Mouse (Mus musculus) hindbrain, embryonic 15.5 days (tissue): ENCODE measurements around the gene Dip2b. TPM values are rescaled to one million over a fixed set of nuclear protein-coding genes. Genes with fewer than 3 reads are reported as not detected.

Experiments used
- ATAC-seq: fragments of 200-750 bp; cut with Nextera tagmentation; 2 replicates; pipeline ENCODE4 v1.8.0; 2017; ENCODE audit warnings: low read depth, moderate number of reproducible peaks, moderate TSS enrichment; ENCODE audit not compliant: low FRiP score
- H3K27ac ChIP-seq: fragments of 300-500 bp; sonication (generic); replicated peaks from 2 replicates; pipeline ENCODE4 v1.5.1; 2015; ENCODE audit warnings: mild to moderate bottlenecking, inconsistent platforms
- H3K27me3 ChIP-seq: fragments of 300-500 bp; sonication (generic); 2 replicates; pipeline ENCODE4 v1.6.1; 2015; ENCODE audit warnings: control low read depth, inconsistent platforms
- H3K36me3 ChIP-seq: fragments of 300-500 bp; sonication (generic); 2 replicates; pipeline ENCODE4 v1.6.1; 2015; ENCODE audit warnings: control low read depth, inconsistent platforms
- H3K4me1 ChIP-seq: fragments of 300-500 bp; sonication (generic); replicated peaks from 2 replicates; pipeline ENCODE4 v1.6.1; 2015; ENCODE audit warnings: control low read depth, inconsistent platforms
- H3K4me2 ChIP-seq: fragments of 300-500 bp; sonication (generic); 2 replicates; pipeline ENCODE4 v1.6.1; 2015; ENCODE audit warnings: moderate library complexity, mild to moderate bottlenecking, inconsistent platforms
- H3K4me3 ChIP-seq: fragments of 300-500 bp; sonication (generic); 2 replicates; pipeline ENCODE4 v1.5.1; 2015; ENCODE audit warnings: mild to moderate bottlenecking, inconsistent platforms
- H3K9ac ChIP-seq: fragments of 300-500 bp; sonication (generic); 2 replicates; pipeline ENCODE4 v1.6.1; 2015; ENCODE audit warnings: inconsistent platforms
- H3K9me3 ChIP-seq: fragments of 300-500 bp; sonication (generic); 2 replicates; pipeline ENCODE4 v1.6.1; 2016; ENCODE audit warnings: control low read depth, inconsistent platforms
- WGBS: fragments of 180-500 bp; shearing (Covaris S2); methylation state at CpG from one replicate; pipeline ENCODE4 v1.1.7; 2015; 5-methylcytosine and 5-hydroxymethylcytosine counted together
- polyA plus RNA-seq: library from polyadenylated mRNA; unstranded; fragments of >200 nt; fragmentation: Nextera tagmentation; extraction: Ambion mirVana; gene quantifications from 2 replicates; pipeline ENCODE4 v1.2.1, GENCODE M21; 2015

Dip2b gene
- polyA plus RNA-seq, 1 experiment from 2014 or later: 17.5 TPM

DNA sequence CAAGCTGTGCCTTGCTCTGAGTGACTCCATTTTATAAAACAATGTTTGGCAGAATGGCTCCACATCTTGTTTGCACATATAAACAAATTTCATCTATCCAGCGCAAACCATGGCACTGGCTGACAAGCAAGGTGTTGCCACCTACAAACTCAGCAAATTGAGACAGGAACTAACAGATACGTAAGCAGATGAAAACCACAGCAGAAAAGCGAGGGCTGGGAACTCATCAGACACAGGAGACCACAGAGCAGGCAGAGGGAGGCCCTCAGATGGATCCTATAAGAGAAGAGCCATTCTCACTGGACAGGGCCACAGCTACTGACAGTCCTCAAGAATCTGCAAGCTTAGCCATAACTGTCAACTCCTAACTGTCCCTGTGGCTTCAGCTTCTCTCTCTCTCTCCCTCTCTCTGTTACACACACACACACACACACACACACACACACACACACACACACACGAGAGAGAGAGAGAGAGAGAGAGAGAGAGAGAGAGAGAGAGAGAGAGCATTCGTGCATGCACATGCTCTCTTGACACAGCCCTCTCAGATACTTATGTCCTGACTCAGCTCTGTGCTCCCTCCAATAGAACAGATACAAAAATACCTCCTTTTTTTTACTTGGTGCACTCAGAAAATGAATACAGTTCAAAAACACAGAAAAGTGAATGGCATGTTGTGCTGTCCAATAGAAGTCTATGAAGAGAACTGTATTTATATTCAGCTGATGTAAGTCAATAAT, 227.3 kb downstream of the Dip2b start:
- Histone ChIP-seq H3K4me2 (no peak overlapping the region), H3K9me3 (no peaks in the 10 kb centered on the region), H3K4me1 (no peaks in the 10 kb centered on the region), H3K27me3 (no peaks in the 10 kb centered on the region), H3K4me3 (no peak overlapping the region), H3K27ac (no peak overlapping the region), H3K36me3 (peaks cover 3% of the 10 kb centered on the region; the same call in 1 of the 2 replicates), H3K9ac (no peak overlapping the region)
- 82% methylated on average over 4 of the region's 5 CpGs for WGBS
- ATAC-seq: no peak

GRCm38 (mm10) chr15:100268916-100269315, 230.5 kb downstream of the Dip2b start:
- Histone ChIP-seq H3K4me2 (no peak overlapping the region), H3K4me1 (no peaks in the 10 kb centered on the region), H3K9me3 (no peaks in the 10 kb centered on the region), H3K4me3 (no peak overlapping the region), H3K27me3 (peaks cover 3% of the 10 kb centered on the region; the same call in 1 of the 2 replicates), H3K9ac (no peak overlapping the region), H3K27ac (no peak overlapping the region), H3K36me3 (no peaks in the 10 kb centered on the region)
- whole genome bisulfite sequencing: 70% methylated on average over 2 of the region's 2 CpGs
- ATAC-seq: no peak

Other genes starting within 250 kb of the Dip2b start
- 13.3 and 13.5 TPM in 2 replicates for gene Lima1, start 163.2 kb upstream of the Dip2b start, polyA plus RNA-seq
- gene Fam186a, start 71.6 kb upstream of the Dip2b start, polyA plus RNA-seq: not detected in 2 replicates
- 19.4 and 22.1 TPM in 2 replicates for gene Larp4, start 68.6 kb upstream of the Dip2b start, polyA plus RNA-seq
- 12.7 and 14.4 TPM in 2 replicates for gene Atf1, start 189.2 kb downstream of the Dip2b start, polyA plus RNA-seq
- not detected in 2 replicates for gene Tmprss12, start 242.2 kb downstream of the Dip2b start, polyA plus RNA-seq